Mouse (Mus musculus): ENCODE measurements around the gene Tspan17. TPM values are rescaled to one million over a fixed set of nuclear protein-coding genes. Genes with fewer than 3 reads are reported as not detected.

Gene Tspan17
- total RNA-seq, 1 experiment = 10.4 TPM

- in situ Hi-C loops (cut with MboI; ENCODE audit: low sequenced_read_pairs in 2 of 2, unreplicated experiment in 2 of 2) = no loop called here
- Histone ChIP-seq H3K4me3 (ENCODE audit: insufficient read depth in 1 of 2, low read depth in 1 of 2, low read length in 2 of 2, poor library complexity in 1 of 2, severe bottlenecking in 1 of 2) (peak within 1 kb of the TSS; percentile 77 to 78), H3K9me3 (ENCODE audit: control insufficient read depth, insufficient read depth, low read depth, low read length) (peaks cover 4% of the 10 kb centered on the region; the same call in 1 of the 2 replicates), H3K4me1 (ENCODE audit: control insufficient read depth in 2 of 2, insufficient read depth in 2 of 2, low read length in 2 of 2, poor library complexity in 1 of 2) (peaks cover 0 to 7% of the 10 kb centered on the region in 2 experiments; a peak in 1 of 4 replicates), H3K9ac (ENCODE audit: insufficient read depth, low read depth, low read length, poor library complexity, severe bottlenecking) (peak within 1 kb of the TSS; percentile 54), H3K27ac (ENCODE audit: insufficient read depth, low read depth, low read length, poor library complexity, severe bottlenecking) (no peak within 1 kb of the TSS; the same call in 1 of the 2 replicates), H3K36me3 (ENCODE audit: control insufficient read depth, insufficient read depth, low read length, poor library complexity, severe bottlenecking) (no peaks in the 10 kb centered on the region)
- no peak for DNase-seq (ENCODE audit: low read depth, low spot score)
- TF ChIP-seq HCFC1 (IDR thresholded peaks at IDR 0.05; ENCODE audit: borderline replicate concordance, insufficient read depth, low read length) (0 out of 2 replicates have a peak, but pooled peaks have one; percentile 19), CHD2 (IDR thresholded peaks at IDR 0.05; ENCODE audit: low read depth, low read length) (no peak)
Measured at GRCm38 (mm10) chr13:54766192-54766768, 22.9 kb upstream of the Tspan17 start, which contains the start of gene Sncb. Gene Sncb, minus strand, starts transcription at chr13:54766595.

DNA sequence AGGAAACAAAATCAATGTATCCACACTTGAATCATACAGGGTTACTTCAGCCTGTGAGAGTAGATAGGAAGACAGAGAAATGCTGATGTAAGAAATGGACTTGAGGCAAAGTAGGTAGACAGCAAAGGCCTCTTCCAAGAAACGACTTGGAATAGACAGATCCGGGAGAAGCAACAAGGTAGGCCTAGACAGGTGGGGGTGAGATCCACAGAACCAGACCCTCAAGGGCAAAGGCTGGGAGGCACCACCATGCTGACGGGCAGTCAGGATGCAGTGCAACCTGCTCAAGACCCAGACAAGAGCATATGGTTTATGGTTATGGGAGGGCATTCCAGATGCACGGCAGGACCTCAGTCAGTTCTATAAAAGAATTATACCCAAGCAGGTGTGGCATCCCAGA is 22.2 kb upstream of the Tspan17 start:
- H3K4me1 ChIP-seq (ENCODE audit: control insufficient read depth in 2 of 2, insufficient read depth in 2 of 2, low read length in 2 of 2, poor library complexity in 1 of 2) = peaks cover 0 to 7% of the 10 kb centered on the region in 2 experiments; a peak in 1 of 4 replicates
- H3K4me3 ChIP-seq (ENCODE audit: insufficient read depth in 1 of 2, low read depth in 1 of 2, low read length in 2 of 2, poor library complexity in 1 of 2, severe bottlenecking in 1 of 2) = no peak overlapping the region
- no peak overlapping the region for H3K9ac ChIP-seq (ENCODE audit: insufficient read depth, low read depth, low read length, poor library complexity, severe bottlenecking)
- TF ChIP-seq HCFC1 (IDR thresholded peaks at IDR 0.05; ENCODE audit: borderline replicate concordance, insufficient read depth, low read length) (no peak), ZNF384 (IDR thresholded peaks at IDR 0.05; ENCODE audit: low read depth, low read length) (no peak), CHD2 (IDR thresholded peaks at IDR 0.05; ENCODE audit: low read depth, low read length) (no peak), ZC3H11A (IDR thresholded peaks at IDR 0.05; ENCODE audit: borderline replicate concordance, low read depth, low read length) (no peak), MAFK (IDR thresholded peaks at IDR 0.05; ENCODE audit: insufficient read depth, low read depth, low read length) (no peak)
- H3K9me3 ChIP-seq (ENCODE audit: control insufficient read depth, insufficient read depth, low read depth, low read length) = peaks cover 4% of the 10 kb centered on the region; the same call in 1 of the 2 replicates
- no peaks in the 10 kb centered on the region for H3K36me3 ChIP-seq (ENCODE audit: control insufficient read depth, insufficient read depth, low read length, poor library complexity, severe bottlenecking)
- in situ Hi-C loops (cut with MboI; ENCODE audit: low sequenced_read_pairs in 2 of 2, unreplicated experiment in 2 of 2) = no loop called here
- H3K27ac ChIP-seq (ENCODE audit: insufficient read depth, low read depth, low read length, poor library complexity, severe bottlenecking) = no peak overlapping the region; the same call in 1 of the 2 replicates
- DNase-seq (ENCODE audit: low read depth, low spot score) = no peak

DNA sequence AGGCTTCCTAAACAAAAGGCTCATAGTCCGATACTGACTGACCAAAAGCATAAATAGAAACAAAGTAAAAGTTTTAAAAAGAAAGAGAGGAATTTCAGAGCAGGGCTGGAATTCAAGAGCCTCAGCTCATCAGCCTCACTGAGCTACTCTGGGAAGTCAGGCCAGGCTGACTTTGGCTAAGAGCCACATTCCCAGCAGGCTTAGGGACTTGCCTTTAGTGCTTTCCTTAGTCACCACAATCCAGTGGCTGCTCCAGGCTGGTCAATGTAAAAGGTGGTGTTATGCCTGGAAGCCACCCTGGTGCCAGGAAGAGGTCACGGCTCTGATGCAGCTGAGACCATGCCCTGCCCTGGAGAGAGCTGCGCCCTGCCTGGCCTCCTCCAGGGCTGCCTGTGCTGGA is 8.6 kb upstream of the Tspan17 start:
- Histone ChIP-seq H3K27ac (ENCODE audit: insufficient read depth, low read depth, low read length, poor library complexity, severe bottlenecking) (no peak overlapping the region), H3K4me3 (ENCODE audit: insufficient read depth in 1 of 2, low read depth in 1 of 2, low read length in 2 of 2, poor library complexity in 1 of 2, severe bottlenecking in 1 of 2) (no peak overlapping the region), H3K4me1 (ENCODE audit: control insufficient read depth in 2 of 2, insufficient read depth in 2 of 2, low read length in 2 of 2, poor library complexity in 1 of 2) (peaks cover 0 to 13% of the 10 kb centered on the region in 2 experiments; a peak in 2 of 4 replicates), H3K36me3 (ENCODE audit: control insufficient read depth, insufficient read depth, low read length, poor library complexity, severe bottlenecking) (no peaks in the 10 kb centered on the region), H3K9me3 (ENCODE audit: control insufficient read depth, insufficient read depth, low read depth, low read length) (peaks cover 8% of the 10 kb centered on the region; the same call in 1 of the 2 replicates), H3K9ac (ENCODE audit: insufficient read depth, low read depth, low read length, poor library complexity, severe bottlenecking) (no peak overlapping the region)
- in situ Hi-C loops (cut with MboI; ENCODE audit: low sequenced_read_pairs in 2 of 2, unreplicated experiment in 2 of 2) = no loop called here
- DNase-seq (ENCODE audit: low read depth, low spot score) = no peak
- TF ChIP-seq HCFC1 (IDR thresholded peaks at IDR 0.05; ENCODE audit: borderline replicate concordance, insufficient read depth, low read length) = no peak
- no peak for TF ChIP-seq MAFK (IDR thresholded peaks at IDR 0.05; ENCODE audit: insufficient read depth, low read depth, low read length)
- TF ChIP-seq ZC3H11A (IDR thresholded peaks at IDR 0.05; ENCODE audit: borderline replicate concordance, low read depth, low read length) = no peak
- no peak for TF ChIP-seq ZNF384 (IDR thresholded peaks at IDR 0.05; ENCODE audit: low read depth, low read length)
- no peak for TF ChIP-seq CHD2 (IDR thresholded peaks at IDR 0.05; ENCODE audit: low read depth, low read length)

DNA sequence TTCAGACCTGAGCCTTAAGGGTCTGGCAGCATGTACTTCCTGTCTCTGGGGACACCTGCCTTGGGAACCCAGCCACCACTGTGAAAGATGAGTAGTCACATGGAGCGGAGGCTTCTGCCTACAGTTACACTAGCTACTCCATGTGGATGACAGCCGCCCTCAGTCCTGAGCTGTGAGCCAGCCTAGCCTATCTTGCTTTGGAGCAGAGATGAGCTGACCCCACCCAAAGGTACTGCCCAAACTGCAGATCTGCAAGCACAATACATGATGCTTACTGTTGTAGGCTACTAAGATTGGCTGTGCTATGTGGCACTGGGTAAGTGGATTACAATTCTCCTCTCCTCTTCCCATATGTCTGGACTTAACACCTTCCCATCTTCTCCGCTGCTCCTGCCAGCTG is 8.1 kb upstream of the Tspan17 start:
- no peak overlapping the region for H3K4me3 ChIP-seq (ENCODE audit: insufficient read depth in 1 of 2, low read depth in 1 of 2, low read length in 2 of 2, poor library complexity in 1 of 2, severe bottlenecking in 1 of 2)
- H3K27ac ChIP-seq (ENCODE audit: insufficient read depth, low read depth, low read length, poor library complexity, severe bottlenecking) = no peak overlapping the region
- DNase-seq (ENCODE audit: low read depth, low spot score) = no peak
- in situ Hi-C loops (cut with MboI; ENCODE audit: low sequenced_read_pairs in 2 of 2, unreplicated experiment in 2 of 2) = no loop called here
- no peak overlapping the region for H3K9ac ChIP-seq (ENCODE audit: insufficient read depth, low read depth, low read length, poor library complexity, severe bottlenecking)
- peaks cover 0 to 13% of the 10 kb centered on the region in 2 experiments; a peak in 2 of 4 replicates for H3K4me1 ChIP-seq (ENCODE audit: control insufficient read depth in 2 of 2, insufficient read depth in 2 of 2, low read length in 2 of 2, poor library complexity in 1 of 2)
- no peak for TF ChIP-seq MAFK (IDR thresholded peaks at IDR 0.05; ENCODE audit: insufficient read depth, low read depth, low read length)
- no peak for TF ChIP-seq HCFC1 (IDR thresholded peaks at IDR 0.05; ENCODE audit: borderline replicate concordance, insufficient read depth, low read length)
- TF ChIP-seq CHD2 (IDR thresholded peaks at IDR 0.05; ENCODE audit: low read depth, low read length) = no peak
- no peak for TF ChIP-seq ZC3H11A (IDR thresholded peaks at IDR 0.05; ENCODE audit: borderline replicate concordance, low read depth, low read length)
- TF ChIP-seq ZNF384 (IDR thresholded peaks at IDR 0.05; ENCODE audit: low read depth, low read length) = no peak
- H3K9me3 ChIP-seq (ENCODE audit: control insufficient read depth, insufficient read depth, low read depth, low read length) = peaks cover 5% of the 10 kb centered on the region; the same call in 1 of the 2 replicates
- no peaks in the 10 kb centered on the region for H3K36me3 ChIP-seq (ENCODE audit: control insufficient read depth, insufficient read depth, low read length, poor library complexity, severe bottlenecking)

Data from ES-E14 (cell line).